Mouse (Mus musculus) ES-Bruce4 (cell line): ENCODE measurements around the gene Hnrnpa3. TPM values are rescaled to one million over a fixed set of nuclear protein-coding genes. Genes with fewer than 3 reads are reported as not detected.

Experiments
- H3K27ac ChIP-seq: 2 replicates; pipeline ENCODE4 v1.5.1; 2012; ENCODE audit warnings: low read length, inconsistent platforms; ENCODE audit not compliant: insufficient read depth
- H3K27me3 ChIP-seq: 2 replicates; pipeline ENCODE4 v1.6.1; 2012; ENCODE audit warnings: mild to moderate bottlenecking, low read length, inconsistent platforms; ENCODE audit not compliant: control insufficient read depth, poor library complexity, insufficient read depth, severe bottlenecking
- H3K36me3 ChIP-seq: 2 replicates; pipeline ENCODE4 v1.6.1; 2012; ENCODE audit warnings: inconsistent platforms, mild to moderate bottlenecking, low read length, moderate library complexity; ENCODE audit not compliant: control insufficient read depth, poor library complexity, insufficient read depth, severe bottlenecking
- H3K4me1 ChIP-seq: one replicate; pipeline ENCODE4 v1.8.1; 2011; ENCODE audit warnings: low read length; ENCODE audit not compliant: control insufficient read depth, insufficient read depth
- H3K4me3 ChIP-seq: 2 replicates; pipeline ENCODE4 v1.5.1; 2011; ENCODE audit warnings: low read depth, mild to moderate bottlenecking, low read length
- H3K9ac ChIP-seq: 2 replicates; pipeline ENCODE4 v1.6.1; 2012; ENCODE audit warnings: low read depth, mild to moderate bottlenecking, inconsistent platforms; ENCODE audit not compliant: poor library complexity, severe bottlenecking
- H3K9me3 ChIP-seq: replicated peaks from 2 replicates; pipeline ENCODE4 v1.6.1; 2012; ENCODE audit warnings: mild to moderate bottlenecking, low read length, inconsistent platforms; ENCODE audit not compliant: control insufficient read depth, poor library complexity, insufficient read depth, severe bottlenecking
- CTCF ChIP-seq: IDR thresholded peaks from one replicate; pipeline ENCODE4 v1.8.1; 2011; ENCODE audit warnings: low read depth, low read length
- EP300 ChIP-seq: IDR thresholded peaks from 2 replicates; pipeline ENCODE4 v1.6.1; 2011; ENCODE audit warnings: low read depth, low read length; ENCODE audit not compliant: insufficient read depth
- POLR2A ChIP-seq: IDR thresholded peaks from one replicate; pipeline ENCODE4 v1.8.1; 2011; ENCODE audit warnings: low read length; ENCODE audit not compliant: insufficient read depth
- polyA plus RNA-seq: library from polyadenylated mRNA; stranded (reverse); fragments of >200 nt; gene quantifications from 2 replicates; pipeline ENCODE4 v1.2.4, GENCODE M21; 2011; ENCODE audit warnings: low read depth; ENCODE audit not compliant: missing spikeins, insufficient read depth, insufficient read length

The Hnrnpa3 gene
- polyA plus RNA-seq, 1 experiment, result 839 TPM

DNA sequence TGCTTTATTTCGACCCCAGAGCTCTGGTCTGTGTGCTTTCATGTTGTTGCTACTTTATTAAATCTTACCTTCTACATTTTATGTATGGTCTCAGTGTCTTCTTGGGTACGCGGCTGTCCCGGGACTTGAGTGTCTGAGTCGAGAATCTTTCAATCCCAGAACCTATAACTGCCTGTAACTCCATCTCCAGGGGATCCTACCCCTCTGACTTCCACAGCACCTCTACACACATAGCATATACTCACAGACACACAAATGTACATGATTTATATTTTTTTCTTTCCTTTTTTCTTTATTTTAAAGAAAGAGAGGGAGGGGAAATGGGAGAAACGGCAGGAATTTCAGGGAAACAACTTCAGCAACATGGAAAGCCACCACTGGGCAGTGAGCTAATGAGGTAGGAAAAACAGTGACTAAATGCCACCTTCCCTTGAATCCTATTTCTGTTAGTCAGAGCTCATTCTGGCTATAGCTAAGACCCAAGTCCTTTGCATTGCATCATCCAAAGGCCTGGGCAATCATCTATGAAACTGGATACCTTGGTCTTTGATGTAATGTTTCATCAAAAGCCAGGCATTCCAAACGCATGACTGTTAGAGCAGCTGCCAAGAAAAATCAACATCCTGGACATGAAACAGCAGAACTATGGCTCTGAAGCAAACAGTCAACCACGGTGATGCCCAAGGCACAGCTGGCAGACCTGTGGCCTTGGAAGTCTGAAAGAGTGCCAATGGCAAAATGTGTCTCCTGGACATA lies 16.1 kb upstream of the Hnrnpa3 start:
- H3K9ac ChIP-seq, result no peak overlapping the region
- H3K4me3 ChIP-seq, result no peak overlapping the region
- no peaks in the 10 kb centered on the region for H3K36me3 ChIP-seq
- H3K9me3 ChIP-seq, result no peaks in the 10 kb centered on the region
- no peaks in the 10 kb centered on the region for H3K27me3 ChIP-seq
- H3K27ac ChIP-seq, result no peak overlapping the region
- no peaks in the 10 kb centered on the region for H3K4me1 ChIP-seq
- TF ChIP-seq POLR2A (no peak), CTCF (no peak), EP300 (no peak)

- Histone ChIP-seq H3K36me3 (no peaks in the 10 kb centered on the region), H3K9ac (no peak overlapping the region), H3K4me1 (no peaks in the 10 kb centered on the region), H3K4me3 (no peak overlapping the region), H3K27me3 (no peaks in the 10 kb centered on the region), H3K9me3 (no peaks in the 10 kb centered on the region), H3K27ac (no peak overlapping the region)
- TF ChIP-seq EP300, result no peak
- no peak for TF ChIP-seq POLR2A
- no peak for TF ChIP-seq CTCF
Measured at GRCm38 (mm10) chr2:75643950-75644349, 15.1 kb upstream of the Hnrnpa3 start.

DNA sequence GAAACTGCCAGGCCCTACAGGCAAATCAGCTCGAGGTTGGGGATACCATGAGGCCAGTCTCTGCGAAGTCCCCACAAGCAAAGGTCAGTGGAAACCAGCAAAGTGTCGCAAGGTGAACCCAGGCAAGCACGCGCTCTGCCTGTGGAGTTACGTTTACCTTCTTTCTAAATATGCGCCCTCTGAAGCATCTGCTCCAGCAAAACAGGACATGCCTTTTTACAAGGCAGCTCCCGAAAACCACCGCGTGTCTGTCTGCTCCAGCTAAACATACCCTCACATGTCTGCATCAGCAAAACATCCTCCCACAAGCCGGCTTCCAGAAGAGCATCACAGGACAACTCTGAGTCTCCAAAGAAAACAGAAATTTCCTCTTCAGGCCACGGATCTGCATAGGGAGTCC lies 13.8 kb upstream of the Hnrnpa3 start:
- H3K36me3 ChIP-seq, result no peaks in the 10 kb centered on the region
- H3K4me1 ChIP-seq, result no peaks in the 10 kb centered on the region
- H3K4me3 ChIP-seq, result no peak overlapping the region
- H3K27ac ChIP-seq, result no peak overlapping the region
- no peaks in the 10 kb centered on the region for H3K27me3 ChIP-seq
- H3K9me3 ChIP-seq, result no peaks in the 10 kb centered on the region
- TF ChIP-seq EP300 (no peak), POLR2A (no peak), CTCF (no peak)
- H3K9ac ChIP-seq, result no peak overlapping the region

DNA sequence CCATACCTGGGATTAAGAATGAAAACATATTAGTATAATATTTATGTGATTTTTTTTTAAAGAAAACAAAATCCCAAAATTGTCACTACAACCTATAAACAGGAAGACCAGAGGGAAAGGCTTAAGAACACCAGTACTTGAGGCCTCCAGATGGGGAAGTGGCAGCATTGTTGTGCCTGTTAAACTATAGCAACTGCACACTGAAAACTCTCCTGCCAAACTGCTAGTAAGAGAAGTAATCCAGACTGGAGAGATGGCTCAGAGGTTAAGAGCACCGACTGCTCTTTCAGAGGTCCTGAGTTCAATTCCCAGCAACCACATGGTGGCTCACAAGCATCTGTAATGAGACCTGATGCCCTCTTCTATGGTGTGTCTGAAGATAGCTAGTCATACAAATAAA lies 8.6 kb upstream of the Hnrnpa3 start:
- H3K9me3 ChIP-seq, result no peaks in the 10 kb centered on the region
- H3K4me3 ChIP-seq, result no peak overlapping the region
- H3K27me3 ChIP-seq, result no peaks in the 10 kb centered on the region
- H3K36me3 ChIP-seq, result no peaks in the 10 kb centered on the region
- TF ChIP-seq CTCF, result no peak
- no peak for TF ChIP-seq EP300
- TF ChIP-seq POLR2A, result no peak
- no peak overlapping the region for H3K27ac ChIP-seq
- no peaks in the 10 kb centered on the region for H3K4me1 ChIP-seq
- H3K9ac ChIP-seq, result no peak overlapping the region

DNA sequence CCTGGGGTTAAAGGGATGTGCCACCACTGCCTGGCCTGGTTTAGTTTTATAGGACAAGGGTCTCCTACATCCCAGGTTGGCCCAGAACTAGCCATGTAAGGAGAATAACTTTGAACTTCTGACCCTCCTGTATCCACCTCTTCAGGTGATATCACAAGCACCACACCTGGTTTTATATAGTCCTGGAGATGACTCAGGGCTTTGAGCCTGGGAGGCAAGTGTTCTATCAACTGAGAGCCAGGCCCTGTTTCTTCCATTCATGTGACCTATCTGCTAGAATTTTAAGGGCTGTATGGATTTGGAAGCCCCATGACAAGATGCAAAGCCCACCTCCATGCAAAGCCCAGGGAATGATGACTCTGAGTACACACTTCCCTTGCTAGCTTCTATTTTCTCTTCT lies 5.9 kb upstream of the Hnrnpa3 start:
- Histone ChIP-seq H3K9ac (no peak overlapping the region), H3K27me3 (no peaks in the 10 kb centered on the region), H3K27ac (no peak overlapping the region), H3K36me3 (no peaks in the 10 kb centered on the region), H3K4me1 (peaks cover 4% of the 10 kb centered on the region), H3K9me3 (no peaks in the 10 kb centered on the region), H3K4me3 (no peak overlapping the region)
- TF ChIP-seq EP300, result no peak
- no peak for TF ChIP-seq CTCF
- no peak for TF ChIP-seq POLR2A

GRCm38 (mm10) chr2:75654679-75655078 lies 4.4 kb upstream of the Hnrnpa3 start:
- TF ChIP-seq EP300, result no peak
- TF ChIP-seq POLR2A, result no peak
- no peak for TF ChIP-seq CTCF

More at GRCm38 (mm10) chr2:75654679-75655078, 4.4 kb upstream of the Hnrnpa3 start:
- Histone ChIP-seq H3K4me3 (no peak overlapping the region), H3K27ac (no peak overlapping the region), H3K9me3 (no peaks in the 10 kb centered on the region), H3K9ac (no peak overlapping the region), H3K4me1 (peaks cover 4% of the 10 kb centered on the region), H3K27me3 (no peaks in the 10 kb centered on the region), H3K36me3 (no peaks in the 10 kb centered on the region)
